Mouse (Mus musculus): ENCODE results near the gene Zfhx2.

DNA sequence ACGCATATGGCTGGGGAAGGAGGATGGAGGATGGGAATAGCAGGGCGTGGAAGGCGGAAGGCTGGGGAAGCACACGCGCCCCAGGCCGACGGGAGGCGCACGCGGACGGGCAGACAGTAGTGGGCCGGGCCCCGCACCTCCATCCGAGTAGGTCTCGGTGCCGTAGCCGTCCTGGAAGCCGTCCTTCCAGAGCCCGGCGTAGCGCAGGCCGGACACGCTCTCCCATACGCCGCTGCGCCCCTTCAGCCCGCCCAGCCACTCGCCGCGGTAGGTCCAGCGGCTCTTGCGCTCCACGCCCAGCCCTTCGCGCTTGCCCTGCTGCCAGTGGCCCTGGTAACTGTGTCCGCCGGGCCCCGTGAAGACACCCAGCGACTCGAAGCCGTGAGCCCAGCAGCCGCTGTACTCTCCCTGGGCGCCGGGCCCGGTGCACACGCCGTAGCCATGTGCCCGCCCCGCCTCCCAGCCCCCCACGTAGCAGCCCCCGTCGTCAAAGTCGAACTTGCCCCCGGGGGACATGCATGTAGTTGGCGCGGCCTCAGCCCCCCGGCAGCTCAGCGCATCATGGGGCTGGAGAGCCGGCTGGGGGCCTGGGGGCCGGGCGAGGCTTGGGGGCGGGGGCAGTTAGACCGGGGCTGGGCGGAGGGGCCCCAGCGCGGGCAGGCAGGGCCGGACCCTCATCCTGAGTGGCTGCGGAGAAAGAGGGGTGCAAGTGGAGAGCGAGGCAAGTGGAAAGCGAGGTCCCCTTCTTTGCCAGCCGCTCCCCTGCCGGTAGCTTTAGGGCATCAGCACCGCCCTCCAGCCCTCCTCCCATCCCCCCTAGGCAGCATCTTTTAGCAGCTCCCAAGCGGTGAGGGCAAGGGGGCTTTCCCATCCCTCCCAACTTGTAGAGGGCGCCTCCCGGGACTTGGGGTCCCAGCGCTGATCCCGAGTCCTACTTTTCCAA is 22.9 kb upstream of the Zfhx2 start:
- TF ChIP-seq GATA1 (IDR thresholded peaks at IDR 0.05; ENCODE audit: borderline replicate concordance, low read length): no peak
- no peak for TF ChIP-seq FLI1 (IDR thresholded peaks at IDR 0.05; ENCODE audit: low read length)

Measured in megakaryocyte, embryonic 14.5 days (primary cell).